Mouse (Mus musculus) G1E (cell line): ENCODE results near the gene Pkp3. TPM values are rescaled to one million over a fixed set of nuclear protein-coding genes. Genes with fewer than 3 reads are reported as not detected.

Experiments used
- ATAC-seq: 2 replicates; pipeline ENCODE4 v1.8.0; 2016; ENCODE audit warnings: mild to moderate bottlenecking; ENCODE audit not compliant: insufficient number of reproducible peaks, poor library complexity, low FRiP score, severe bottlenecking; ENCODE audit errors: extremely low read depth
- DNase-seq: peaks from one replicate; pipeline ENCODE4 v3.0.0; 2012; ENCODE audit warnings: low spot score
- H3K27me3 ChIP-seq: 2 replicates; pipeline ENCODE4 v1.6.1; 2012; ENCODE audit warnings: mild to moderate bottlenecking, low read length, inconsistent platforms; ENCODE audit not compliant: insufficient read depth
- H3K36me3 ChIP-seq: replicated peaks from 2 replicates; pipeline ENCODE3; 2012; ENCODE audit warnings: mild to moderate bottlenecking, inconsistent platforms
- H3K4me1 ChIP-seq: 2 replicates; pipeline ENCODE4 v1.6.1; 2012; ENCODE audit warnings: low read depth, low read length, inconsistent platforms, mixed read lengths; ENCODE audit not compliant: insufficient read depth
- H3K4me3 ChIP-seq: 2 replicates; pipeline ENCODE4 v1.5.1; 2012; ENCODE audit warnings: low read depth, mild to moderate bottlenecking, inconsistent platforms, low read length, moderate library complexity, mixed read lengths
- H3K9me3 ChIP-seq: replicated peaks from 2 replicates; pipeline ENCODE4 v1.6.1; 2012; ENCODE audit warnings: inconsistent platforms
- CTCF ChIP-seq: IDR thresholded peaks from 2 replicates; pipeline ENCODE4 v1.5.1; 2012; ENCODE audit warnings: low read depth, low read length, inconsistent platforms, mixed read lengths
- GATA1 ChIP-seq: IDR thresholded peaks from 2 replicates; pipeline ENCODE4 v1.6.1; 2012; ENCODE audit warnings: borderline replicate concordance, low read length, inconsistent platforms, mixed read lengths
- GATA2 ChIP-seq: IDR thresholded peaks from 2 replicates; pipeline ENCODE4 v1.6.1; 2012; ENCODE audit warnings: low read depth, low read length, inconsistent platforms, borderline replicate concordance
- POLR2AphosphoS5 ChIP-seq: IDR thresholded peaks from 2 replicates; pipeline ENCODE4 v1.6.1; 2012; ENCODE audit warnings: low read depth, low read length, inconsistent platforms; ENCODE audit not compliant: insufficient replicate concordance
- TAL1 ChIP-seq: conservative IDR thresholded peaks from 2 replicates; pipeline ENCODE4 v1.6.1; 2012; ENCODE audit warnings: low read depth, low read length, inconsistent platforms, mixed read lengths
- polyA plus RNA-seq: library from polyadenylated mRNA; stranded (reverse); fragments of >175 nt; gene quantifications from 2 replicates; pipeline ENCODE4 v1.2.3, GENCODE M21; 2012
- total RNA-seq, 2 experiments: library from RNA; stranded (forward) in 1 of 2; stranded (reverse) in 1 of 2; fragments of 200-1000 nt in 1 of 2; fragments of >200 nt in 1 of 2; fragmentation: Nextera tagmentation in 1 of 2; gene quantifications; 2 replicates each; pipeline ENCODE4 v1.2.3; 2014 to 2017

Pkp3 gene
- total and polyA plus RNA-seq, 3 experiments = not detected

GRCm38 (mm10) chr7:141039386-141040107 lies 38.5 kb upstream of the Pkp3 start:
- ATAC-seq (no peak), DNase-seq (no peak)
- H3K27me3 ChIP-seq = peaks cover 12% of the 10 kb centered on the region
- H3K36me3 ChIP-seq = no peaks in the 10 kb centered on the region
- H3K4me3 ChIP-seq = no peak overlapping the region
- no peaks in the 10 kb centered on the region for H3K9me3 ChIP-seq
- TF ChIP-seq CTCF = no peak
- no peak for TF ChIP-seq TAL1
- no peak for TF ChIP-seq GATA1
- TF ChIP-seq POLR2AphosphoS5 = no peak
- no peak for TF ChIP-seq GATA2
- H3K4me1 ChIP-seq = no peaks in the 10 kb centered on the region

DNA sequence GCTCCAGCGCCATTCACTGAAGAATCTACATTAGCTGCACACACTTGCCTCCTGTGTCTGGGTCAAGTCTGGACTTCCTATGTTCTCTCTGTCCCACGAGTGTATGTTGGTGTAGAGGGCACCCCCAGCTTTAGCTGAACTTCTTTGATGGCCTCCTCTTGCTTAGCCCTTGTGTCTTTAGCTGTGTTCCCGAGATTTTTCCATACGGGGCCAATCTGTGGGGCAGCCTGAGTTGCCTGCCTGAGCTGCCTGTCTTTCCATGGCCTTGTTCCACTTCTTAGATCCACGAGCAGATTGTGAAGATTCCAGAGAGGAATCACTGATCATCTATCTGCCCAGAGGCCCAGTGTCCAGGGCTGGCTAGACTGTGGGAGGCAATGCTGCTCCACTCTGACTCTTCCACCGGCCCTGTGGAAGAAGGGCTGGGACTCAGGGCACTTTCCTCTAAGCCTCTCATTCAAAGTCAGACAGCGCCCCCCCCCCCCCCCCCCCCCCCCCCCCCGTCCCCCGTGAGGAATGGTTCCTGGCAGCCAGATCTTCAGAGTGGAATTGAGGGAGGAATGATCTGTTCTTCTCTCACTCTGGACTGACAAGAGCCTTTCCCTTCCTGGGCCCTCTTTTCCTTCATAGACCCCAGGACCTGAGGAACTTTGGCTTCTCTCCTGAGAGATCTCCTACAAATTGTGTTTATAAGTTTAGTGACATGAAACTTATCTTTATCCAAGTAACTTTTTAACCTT lies 37.0 kb upstream of the Pkp3 start:
- Histone ChIP-seq H3K4me3 (no peak overlapping the region), H3K36me3 (no peaks in the 10 kb centered on the region), H3K4me1 (no peaks in the 10 kb centered on the region), H3K9me3 (no peaks in the 10 kb centered on the region), H3K27me3 (peaks cover 14% of the 10 kb centered on the region)
- no peak for TF ChIP-seq GATA1
- TF ChIP-seq POLR2AphosphoS5 = no peak
- TF ChIP-seq GATA2 = no peak
- no peak for TF ChIP-seq TAL1
- no peak for TF ChIP-seq CTCF
- ATAC-seq (no peak), DNase-seq (no peak)

GRCm38 (mm10) chr7:141041661-141042060 lies 36.4 kb upstream of the Pkp3 start:
- DNase-seq (no peak), ATAC-seq (no peak)
- Histone ChIP-seq H3K4me3 (no peak overlapping the region), H3K27me3 (peaks cover 17% of the 10 kb centered on the region), H3K4me1 (no peaks in the 10 kb centered on the region), H3K9me3 (no peaks in the 10 kb centered on the region), H3K36me3 (no peaks in the 10 kb centered on the region)
- TF ChIP-seq POLR2AphosphoS5 (no peak), GATA2 (no peak)

- Histone ChIP-seq H3K36me3 (no peaks in the 10 kb centered on the region), H3K4me1 (peaks cover 8% of the 10 kb centered on the region; the same call in 1 of the 2 replicates), H3K4me3 (no peak overlapping the region), H3K9me3 (no peaks in the 10 kb centered on the region), H3K27me3 (peaks cover 22% of the 10 kb centered on the region)
- DNase-seq = no peak
- no peak for ATAC-seq
- TF ChIP-seq TAL1 (no peak), GATA1 (no peak), GATA2 (no peak), CTCF (no peak), POLR2AphosphoS5 (no peak)
These were observed 35.5 kb upstream of the Pkp3 start for GRCm38 (mm10) chr7:141042539-141042938.

GRCm38 (mm10) chr7:141046931-141047580 lies 31.0 kb upstream of the Pkp3 start:
- TF ChIP-seq TAL1 (no peak), GATA1 (no peak), CTCF (no peak), GATA2 (no peak), POLR2AphosphoS5 (no peak)
- DNase-seq (no peak), ATAC-seq (no peak)
- peaks cover 22% of the 10 kb centered on the region for H3K27me3 ChIP-seq
- no peaks in the 10 kb centered on the region for H3K9me3 ChIP-seq
- H3K4me3 ChIP-seq = no peak overlapping the region
- H3K36me3 ChIP-seq = no peaks in the 10 kb centered on the region
- H3K4me1 ChIP-seq = peaks cover 25% of the 10 kb centered on the region

GRCm38 (mm10) chr7:141047581-141048225 lies 30.3 kb upstream of the Pkp3 start:
- ATAC-seq (no peak), DNase-seq (no peak)
- Histone ChIP-seq H3K36me3 (no peaks in the 10 kb centered on the region), H3K4me3 (peak overlapping the region; percentile 53; the same call in 1 of the 2 replicates), H3K9me3 (no peaks in the 10 kb centered on the region), H3K27me3 (peaks cover 22% of the 10 kb centered on the region), H3K4me1 (peaks cover 25% of the 10 kb centered on the region)
- TF ChIP-seq TAL1 (no peak), GATA2 (no peak), CTCF (no peak), POLR2AphosphoS5 (no peak), GATA1 (no peak)
